Mouse (Mus musculus) erythroblast, embryonic 14.5 days (primary cell): ENCODE measurements around the gene Cenps. TPM values are rescaled to one million over a fixed set of nuclear protein-coding genes. Genes with fewer than 3 reads are reported as not detected.

Source experiments
- H3K27me3 ChIP-seq: 2 replicates; pipeline ENCODE4 v1.6.1; 2012; ENCODE audit warnings: inconsistent platforms; ENCODE audit not compliant: control insufficient read depth
- H3K36me3 ChIP-seq: 2 replicates; pipeline ENCODE4 v1.6.1; 2012; ENCODE audit warnings: mild to moderate bottlenecking, inconsistent platforms; ENCODE audit not compliant: control insufficient read depth
- H3K4me1 ChIP-seq: 2 replicates; pipeline ENCODE4 v1.6.1; 2012; ENCODE audit warnings: inconsistent platforms; ENCODE audit not compliant: control insufficient read depth
- H3K4me3 ChIP-seq: replicated peaks from 2 replicates; pipeline ENCODE3; 2012; ENCODE audit warnings: moderate library complexity, mild to moderate bottlenecking, inconsistent platforms
- H3K9me3 ChIP-seq: 2 replicates; pipeline ENCODE4 v1.6.1; 2012; ENCODE audit warnings: low read length, inconsistent platforms, mixed read lengths; ENCODE audit not compliant: control insufficient read depth
- GATA1 ChIP-seq: IDR thresholded peaks from 2 replicates; pipeline ENCODE4 v1.6.1; 2012; ENCODE audit warnings: low read length, inconsistent platforms, mixed read lengths
- TAL1 ChIP-seq: IDR thresholded peaks from 3 replicates; pipeline ENCODE4 v1.6.1; 2012; ENCODE audit warnings: low read length, inconsistent platforms, mixed read lengths
- polyA plus RNA-seq: library from polyadenylated mRNA; stranded (reverse); fragments of >175 nt; gene quantifications from 2 replicates; pipeline ENCODE4 v1.2.3, GENCODE M21; 2012

The Cenps gene
- 2.4 and 2.5 TPM in 2 replicates for polyA plus RNA-seq

GRCm38 (mm10) chr4:149136982-149137770 lies at the start of gene Cenps:
TSS of gene Cenps (minus strand) at chr4:149137629.
- H3K27me3 ChIP-seq = no peaks in the 10 kb centered on the region
- H3K36me3 ChIP-seq = peaks cover 5% of the 10 kb centered on the region
- peak within 1 kb of the TSS; percentile 92 for H3K4me3 ChIP-seq
- no peak for TF ChIP-seq TAL1
- TF ChIP-seq GATA1 = no peak
- H3K9me3 ChIP-seq = no peaks in the 10 kb centered on the region
- peaks cover 13% of the 10 kb centered on the region for H3K4me1 ChIP-seq

- Histone ChIP-seq H3K36me3 (peaks cover 5% of the 10 kb centered on the region; the same call in 1 of the 2 replicates), H3K27me3 (no peaks in the 10 kb centered on the region), H3K9me3 (no peaks in the 10 kb centered on the region), H3K4me1 (no peaks in the 10 kb centered on the region), H3K4me3 (no peak overlapping the region)
- TF ChIP-seq GATA1 (no peak), TAL1 (no peak)
These were observed 45.3 kb upstream of the Cenps start for GRCm38 (mm10) chr4:149182755-149183154.

- Histone ChIP-seq H3K27me3 (no peaks in the 10 kb centered on the region), H3K4me1 (no peaks in the 10 kb centered on the region), H3K4me3 (no peak overlapping the region), H3K36me3 (peaks cover 5% of the 10 kb centered on the region; the same call in 1 of the 2 replicates), H3K9me3 (no peaks in the 10 kb centered on the region)
- TF ChIP-seq TAL1 (no peak), GATA1 (no peak)
These were observed 44.8 kb upstream of the Cenps start for GRCm38 (mm10) chr4:149182192-149182591.

GRCm38 (mm10) chr4:149179573-149179972 lies 42.1 kb upstream of the Cenps start:
- no peak for TF ChIP-seq TAL1
- Histone ChIP-seq H3K4me1 (no peaks in the 10 kb centered on the region), H3K27me3 (no peaks in the 10 kb centered on the region), H3K9me3 (no peaks in the 10 kb centered on the region), H3K36me3 (peaks cover 5% of the 10 kb centered on the region; the same call in 1 of the 2 replicates), H3K4me3 (no peak overlapping the region)

- Histone ChIP-seq H3K36me3 (peaks cover 5% of the 10 kb centered on the region; the same call in 1 of the 2 replicates), H3K4me3 (no peak overlapping the region), H3K4me1 (no peaks in the 10 kb centered on the region), H3K9me3 (no peaks in the 10 kb centered on the region), H3K27me3 (no peaks in the 10 kb centered on the region)
- TF ChIP-seq TAL1 = no peak
- no peak for TF ChIP-seq GATA1
These were observed 41.7 kb upstream of the Cenps start for GRCm38 (mm10) chr4:149179160-149179559.

GRCm38 (mm10) chr4:149178328-149178727 lies 40.9 kb upstream of the Cenps start:
- Histone ChIP-seq H3K36me3 (peaks cover 5% of the 10 kb centered on the region; the same call in 1 of the 2 replicates), H3K27me3 (no peaks in the 10 kb centered on the region), H3K4me3 (no peak overlapping the region), H3K9me3 (no peaks in the 10 kb centered on the region), H3K4me1 (no peaks in the 10 kb centered on the region)
- no peak for TF ChIP-seq TAL1
- no peak for TF ChIP-seq GATA1

GRCm38 (mm10) chr4:149177046-149177445 lies 39.6 kb upstream of the Cenps start:
- TF ChIP-seq TAL1 (no peak), GATA1 (no peak)
- no peaks in the 10 kb centered on the region for H3K27me3 ChIP-seq
- H3K36me3 ChIP-seq = peaks cover 2% of the 10 kb centered on the region; the same call in 1 of the 2 replicates
- no peaks in the 10 kb centered on the region for H3K9me3 ChIP-seq
- H3K4me3 ChIP-seq = no peak overlapping the region
- H3K4me1 ChIP-seq = no peaks in the 10 kb centered on the region; the same call in 1 of the 2 replicates

GRCm38 (mm10) chr4:149176645-149177044 lies 39.2 kb upstream of the Cenps start:
- Histone ChIP-seq H3K36me3 (no peaks in the 10 kb centered on the region; the same call in 1 of the 2 replicates), H3K4me1 (peaks cover 2% of the 10 kb centered on the region), H3K9me3 (no peaks in the 10 kb centered on the region), H3K4me3 (no peak overlapping the region), H3K27me3 (no peaks in the 10 kb centered on the region)
- TF ChIP-seq GATA1 = no peak
- no peak for TF ChIP-seq TAL1

- H3K4me1 ChIP-seq = peaks cover 19% of the 10 kb centered on the region
- no peaks in the 10 kb centered on the region for H3K9me3 ChIP-seq
- H3K4me3 ChIP-seq = no peak overlapping the region
- H3K27me3 ChIP-seq = no peaks in the 10 kb centered on the region
- no peaks in the 10 kb centered on the region for H3K36me3 ChIP-seq
- TF ChIP-seq TAL1 (no peak), GATA1 (no peak)
These were observed 36.2 kb upstream of the Cenps start for GRCm38 (mm10) chr4:149173661-149174060.

GRCm38 (mm10) chr4:149172666-149173065 lies 35.2 kb upstream of the Cenps start:
- H3K4me1 ChIP-seq = peaks cover 26% of the 10 kb centered on the region
- no peaks in the 10 kb centered on the region for H3K36me3 ChIP-seq
- no peak for TF ChIP-seq TAL1
- no peak for TF ChIP-seq GATA1
- H3K27me3 ChIP-seq = no peaks in the 10 kb centered on the region
- H3K4me3 ChIP-seq = no peak overlapping the region
- H3K9me3 ChIP-seq = no peaks in the 10 kb centered on the region
